Mouse (Mus musculus): ENCODE measurements around the gene Aox4.

The Aox4 gene

DNA sequence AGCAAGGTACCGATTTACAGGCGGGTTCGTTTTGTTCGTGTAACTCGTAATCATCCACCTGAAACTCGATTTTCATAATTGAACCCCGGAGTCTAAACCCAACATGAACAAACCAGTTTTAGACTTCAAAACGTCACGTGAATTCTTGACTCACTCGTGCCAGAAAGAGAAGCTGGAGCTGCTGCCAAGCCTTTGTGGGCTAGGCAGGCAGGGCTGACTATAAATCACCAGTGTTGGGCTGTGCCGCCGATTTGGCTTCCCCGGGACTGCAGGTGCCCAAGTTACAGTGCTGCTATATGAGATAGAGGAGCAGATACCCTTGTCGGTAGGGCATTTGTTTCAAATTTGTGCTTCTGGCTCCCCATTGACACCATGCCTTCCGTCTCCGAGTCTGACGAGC, at the start of gene Aox4:
Gene Aox4, plus strand, starts transcription at position 195 of the 400 bp plus-strand sequence.
- no peak for DNase-seq (ENCODE audit: low spot score)

- no peak for DNase-seq (ENCODE audit: low spot score)
These were observed 40.3 kb upstream of the Aox4 start for GRCm38 (mm10) chr1:58169893-58170292.

DNA sequence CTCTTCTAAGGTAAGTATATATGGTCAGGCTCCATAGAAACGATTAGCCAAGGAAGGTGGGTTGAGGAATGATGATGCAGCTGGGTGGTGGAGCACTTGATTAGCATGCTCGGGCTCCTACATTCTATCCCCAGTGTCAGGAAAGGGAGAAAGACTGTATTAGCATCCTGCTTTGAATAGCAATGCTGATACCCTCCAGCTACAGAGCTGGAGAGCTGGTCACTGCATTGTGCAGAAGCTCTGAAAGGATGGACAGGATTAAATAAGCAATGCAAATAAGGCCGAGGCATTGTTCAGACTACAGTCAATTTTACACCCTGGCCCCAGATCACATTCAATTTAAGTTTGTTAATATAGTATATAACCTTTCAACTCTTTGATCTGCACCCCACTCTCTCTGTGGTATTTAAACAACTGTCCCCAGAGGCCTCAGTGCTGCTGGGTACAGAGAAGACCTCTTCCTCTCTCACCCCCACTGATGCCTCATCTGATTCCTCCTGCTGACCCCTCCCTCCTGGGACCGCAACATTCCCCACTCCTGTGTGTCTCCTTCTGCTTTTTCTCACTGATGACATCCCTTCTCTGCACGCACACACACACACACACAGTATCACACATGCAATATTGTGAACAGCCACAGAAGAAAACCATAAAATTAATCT, 21.6 kb upstream of the Aox4 start:
- DNase-seq (ENCODE audit: low spot score), result no peak

DNA sequence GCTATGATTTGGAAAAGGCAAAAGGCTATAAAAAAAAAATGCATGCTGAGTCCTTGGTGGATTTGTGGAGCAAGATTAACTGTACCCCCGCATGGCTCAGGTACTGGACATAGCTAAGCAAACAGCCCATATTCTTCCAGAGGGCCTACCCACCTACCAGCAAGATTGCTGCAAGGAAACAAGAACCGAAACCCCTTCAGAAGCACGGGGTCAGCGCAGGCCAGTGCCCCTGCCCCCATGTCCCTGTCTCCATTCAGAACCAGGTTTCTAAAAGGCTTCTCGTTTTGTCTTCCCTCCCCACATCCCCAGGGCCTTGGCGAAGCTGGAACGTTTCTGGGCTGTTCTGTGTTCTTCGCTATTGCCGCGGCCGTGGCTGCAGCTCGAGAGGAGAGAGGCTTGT, 15.9 kb upstream of the Aox4 start:
- no peak for DNase-seq (ENCODE audit: low spot score)

GRCm38 (mm10) chr1:58194988-58195387, 15.2 kb upstream of the Aox4 start:
- DNase-seq (ENCODE audit: low spot score), result no peak

GRCm38 (mm10) chr1:58195541-58195940, 14.7 kb upstream of the Aox4 start:
- DNase-seq (ENCODE audit: low spot score), result no peak

DNA sequence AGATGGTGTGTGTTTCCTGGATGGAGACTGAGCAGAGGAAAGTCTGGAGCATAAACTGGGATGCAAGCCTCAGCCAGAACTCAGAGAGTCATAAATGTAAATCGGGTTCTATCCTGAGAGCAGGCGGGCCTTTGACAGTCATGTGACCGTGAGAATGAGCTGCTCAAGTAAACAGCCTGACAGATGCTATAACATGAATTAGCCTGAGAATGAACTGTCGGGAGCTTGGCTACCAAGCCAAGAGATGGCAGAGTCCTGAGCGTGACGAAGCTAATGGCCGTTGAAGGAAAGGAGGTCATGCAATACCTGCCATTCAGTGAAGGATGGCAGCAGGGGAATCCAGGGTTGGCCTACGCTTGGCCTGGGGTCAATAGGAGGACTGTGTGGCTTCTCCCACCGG, 13.2 kb upstream of the Aox4 start:
- DNase-seq (ENCODE audit: low spot score), result no peak

- no peak for DNase-seq (ENCODE audit: low spot score)
These were observed 11.8 kb upstream of the Aox4 start for GRCm38 (mm10) chr1:58198386-58198785.

DNA sequence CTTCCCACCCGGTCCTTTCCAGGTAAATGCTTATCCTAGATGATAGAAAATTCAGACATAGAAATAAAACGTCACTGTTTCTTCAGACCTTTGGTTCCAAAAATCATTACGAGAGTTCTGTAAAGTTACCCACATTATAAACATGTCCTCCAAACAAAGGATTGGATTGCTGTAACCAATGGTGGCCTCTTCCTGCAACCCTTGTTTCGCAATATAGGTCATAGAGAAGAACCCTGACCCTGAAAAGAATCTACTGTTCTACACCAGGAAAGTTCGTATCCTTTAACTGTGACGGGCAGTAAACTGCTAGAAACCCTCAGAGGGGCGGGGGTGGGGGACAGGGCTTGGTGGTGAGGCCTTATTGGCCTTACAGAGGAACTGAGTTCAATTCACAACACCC, 2.6 kb downstream of the Aox4 start:
- no peak for DNase-seq (ENCODE audit: low spot score)

DNA sequence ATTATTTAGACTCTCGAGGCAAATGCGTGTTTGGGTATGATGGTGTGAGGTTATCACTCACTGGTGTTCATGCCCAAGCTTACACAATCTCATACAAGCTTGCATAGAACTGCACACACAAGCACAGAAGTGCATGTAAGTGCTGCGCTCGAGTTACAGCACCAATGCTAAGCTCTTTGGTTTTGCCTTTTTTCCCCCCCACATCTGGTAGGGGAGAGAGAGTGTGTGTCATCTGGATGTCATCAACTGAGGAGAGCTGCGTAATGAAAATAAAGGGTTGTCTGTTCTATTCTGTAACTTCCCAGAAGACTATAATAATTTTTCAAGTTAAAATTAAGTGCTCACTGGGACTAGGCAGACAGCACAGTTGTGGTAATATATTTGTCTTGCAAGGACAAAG, 3.6 kb downstream of the Aox4 start:
- no peak for DNase-seq (ENCODE audit: low spot score)

GRCm38 (mm10) chr1:58215353-58215752, 5.2 kb downstream of the Aox4 start:
- no peak for DNase-seq (ENCODE audit: low spot score)

- DNase-seq (ENCODE audit: low spot score), result no peak
These were observed 5.8 kb downstream of the Aox4 start for GRCm38 (mm10) chr1:58215956-58216532.

DNA sequence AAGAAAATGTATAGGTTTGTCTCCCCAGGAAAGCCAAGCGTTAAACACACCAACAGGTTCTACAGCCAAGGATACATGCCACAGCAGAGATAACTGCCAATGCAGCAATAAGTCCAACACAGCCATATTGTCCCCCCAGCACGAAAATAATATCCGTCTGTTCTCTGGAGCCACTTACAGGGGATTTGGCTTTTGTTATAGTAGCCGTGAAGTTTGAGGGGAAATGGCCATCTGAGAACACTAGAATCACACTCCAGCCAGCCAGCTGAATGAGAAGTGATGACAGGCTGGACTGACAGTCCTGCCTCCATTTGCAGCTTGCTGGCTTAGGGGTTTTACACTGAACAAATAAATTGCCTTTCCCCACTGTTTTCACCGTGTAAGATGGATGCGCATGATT, 10.9 kb downstream of the Aox4 start:
- DNase-seq (ENCODE audit: low spot score), result no peak

- DNase-seq (ENCODE audit: low spot score), result no peak
These were observed 11.7 kb downstream of the Aox4 start for GRCm38 (mm10) chr1:58221879-58222278.

DNA sequence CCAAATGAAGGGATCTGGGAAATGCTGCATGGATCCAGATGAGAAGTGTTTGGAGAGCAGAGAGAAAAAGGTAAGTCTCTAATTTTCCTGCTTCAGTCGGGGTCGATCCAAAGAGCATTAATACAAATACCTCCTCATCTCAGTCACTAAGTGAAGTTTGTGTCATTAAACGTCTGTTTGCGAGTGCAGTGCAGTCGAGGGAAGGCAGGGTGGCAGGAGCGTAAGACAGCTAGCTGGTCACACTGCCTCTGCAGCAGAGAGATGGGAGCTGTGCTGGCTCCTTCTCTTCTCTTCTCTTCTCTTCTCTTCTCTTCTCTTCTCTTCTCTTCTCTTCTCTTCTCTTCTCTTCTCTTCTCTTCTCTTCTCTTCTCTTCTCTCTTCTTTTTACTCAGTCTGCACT, 17.9 kb downstream of the Aox4 start:
- no peak for DNase-seq (ENCODE audit: low spot score)

- DNase-seq (ENCODE audit: low spot score), result no peak
These were observed 18.7 kb downstream of the Aox4 start for GRCm38 (mm10) chr1:58228916-58229315.

DNA sequence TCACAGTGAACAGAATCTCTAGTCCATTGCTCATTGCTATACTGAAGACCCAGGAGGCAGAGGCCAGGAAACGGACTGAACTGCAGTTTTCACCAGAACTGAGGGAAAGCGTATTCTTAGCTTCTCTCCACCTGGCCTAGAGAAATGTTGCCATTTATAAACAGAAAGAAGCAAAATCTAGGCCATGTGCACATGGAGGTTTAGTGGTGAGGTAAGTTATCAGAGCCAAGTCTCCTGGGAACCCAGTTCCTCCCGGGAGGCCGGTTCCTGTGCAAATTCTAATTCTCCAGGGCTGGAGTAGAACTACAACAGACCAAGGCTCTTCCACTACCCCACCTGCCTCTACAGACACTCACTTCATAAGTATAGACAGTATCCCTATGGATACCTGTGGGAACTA, 19.6 kb downstream of the Aox4 start:
- DNase-seq (ENCODE audit: low spot score), result no peak

DNA sequence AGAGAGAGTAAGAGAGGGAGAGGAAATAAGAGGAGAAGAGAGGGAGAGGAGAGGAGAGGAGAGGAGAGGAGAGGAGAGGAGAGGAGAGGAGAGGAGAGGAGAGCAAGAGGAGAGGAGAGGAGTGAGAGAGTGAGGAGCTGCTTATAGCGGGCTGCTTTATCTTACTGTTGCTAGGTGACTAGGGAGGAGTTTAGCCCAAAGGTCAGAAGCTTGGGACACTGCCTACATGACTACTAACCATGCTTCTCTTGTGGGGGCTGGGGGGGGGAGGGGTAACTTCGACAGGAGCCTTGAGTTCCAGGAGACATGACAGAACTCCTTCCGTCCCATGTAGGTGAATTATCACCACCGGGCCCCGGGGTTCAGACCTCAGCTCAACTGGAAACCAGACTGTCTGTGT, 20.3 kb downstream of the Aox4 start:
- DNase-seq (ENCODE audit: low spot score), result no peak

DNA sequence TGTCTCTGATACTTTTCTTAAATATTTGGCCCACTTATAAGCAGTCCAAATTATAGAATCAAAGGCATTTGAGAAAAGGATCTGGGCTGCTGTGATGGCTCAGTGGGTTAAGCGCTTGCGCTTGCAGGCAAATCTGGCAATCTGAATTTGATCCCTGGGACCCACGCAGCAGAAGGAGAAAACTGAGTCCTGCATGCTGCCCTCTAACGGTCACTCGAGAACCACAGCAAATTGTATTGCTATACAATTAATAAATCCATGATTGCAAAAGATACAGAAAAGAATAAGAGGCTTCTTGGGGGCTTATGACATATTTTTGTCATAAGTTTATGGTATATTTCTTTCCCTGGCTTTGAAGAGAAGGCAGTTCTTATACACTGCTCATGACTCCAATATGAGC, 25.2 kb downstream of the Aox4 start:
- DNase-seq (ENCODE audit: low spot score), result no peak

DNA sequence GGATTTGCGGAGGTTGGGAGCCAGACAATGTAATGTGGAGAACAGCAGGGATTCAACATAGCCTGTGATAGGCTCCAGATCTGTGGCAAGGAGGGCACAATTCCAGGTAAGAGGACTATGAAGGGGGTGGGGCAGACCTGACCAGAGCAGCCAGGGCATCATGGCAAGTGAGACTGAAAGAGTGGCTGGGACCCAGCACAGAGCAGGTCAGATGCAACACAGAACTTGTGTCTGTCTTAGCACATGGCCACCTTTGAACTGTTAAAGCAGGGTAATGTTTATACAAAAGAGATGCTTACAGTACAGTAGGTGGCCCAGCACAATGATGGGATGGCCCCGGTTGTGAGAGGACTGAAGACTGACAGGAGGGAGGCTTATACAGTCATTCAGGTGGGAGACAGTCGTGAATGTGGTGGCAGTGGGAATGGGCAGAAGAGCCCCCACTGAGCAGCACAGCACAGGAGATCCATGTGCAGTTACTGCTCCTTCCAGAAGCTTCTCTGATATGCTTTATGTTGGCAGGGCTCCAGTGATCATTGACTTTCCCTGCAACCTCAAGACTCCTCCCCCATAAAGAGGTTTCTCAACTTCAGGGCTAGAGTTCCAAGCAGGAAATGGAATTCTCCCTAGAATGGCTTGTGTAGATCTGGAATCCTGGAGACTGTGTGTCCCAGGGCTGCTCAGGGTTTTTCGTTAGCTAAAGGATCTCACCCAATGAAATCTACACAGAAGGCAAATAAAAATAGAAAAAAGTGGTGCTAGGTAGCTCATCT, 27.5 kb downstream of the Aox4 start:
- DNase-seq (ENCODE audit: low spot score), result no peak

GRCm38 (mm10) chr1:58238440-58238839, 28.2 kb downstream of the Aox4 start:
- no peak for DNase-seq (ENCODE audit: low spot score)

GRCm38 (mm10) chr1:58238961-58239360, 28.8 kb downstream of the Aox4 start:
- no peak for DNase-seq (ENCODE audit: low spot score)

GRCm38 (mm10) chr1:58240347-58240746, 30.1 kb downstream of the Aox4 start:
- no peak for DNase-seq (ENCODE audit: low spot score)

GRCm38 (mm10) chr1:58244487-58244886, 34.3 kb downstream of the Aox4 start:
- no peak for DNase-seq (ENCODE audit: low spot score)
